Mouse (Mus musculus) myocyte (in vitro differentiated cells): ENCODE measurements around the gene Adam22. TPM values are rescaled to one million over a fixed set of nuclear protein-coding genes. Genes with fewer than 3 reads are reported as not detected.

Experiments used
- H3K27me3 ChIP-seq: one replicate; pipeline ENCODE4 v1.6.1; 2011; ENCODE audit not compliant: control insufficient read depth, insufficient read depth, insufficient read length
- H3K36me3 ChIP-seq: one replicate; pipeline ENCODE4 v1.6.1; 2011; ENCODE audit not compliant: control insufficient read depth, insufficient read depth
- H3K4me2 ChIP-seq: one replicate; pipeline ENCODE4 v1.6.1; 2011; ENCODE audit warnings: low read depth, control low read depth
- H3K4me3 ChIP-seq: one replicate; pipeline ENCODE4 v1.5.1; 2011; ENCODE audit warnings: mild to moderate bottlenecking, control low read depth, moderate library complexity
- H3K79me2 ChIP-seq: one replicate; pipeline ENCODE4 v1.6.1; 2011; ENCODE audit not compliant: control insufficient read depth, insufficient read depth
- H3ac ChIP-seq: one replicate; pipeline ENCODE4 v1.6.1; 2011; ENCODE audit not compliant: control insufficient read depth, insufficient read length
- CEBPB ChIP-seq: IDR thresholded peaks from 2 replicates; pipeline ENCODE4 v1.6.1; 2011; ENCODE audit warnings: mild to moderate bottlenecking, moderate library complexity; ENCODE audit not compliant: poor library complexity, insufficient read depth, severe bottlenecking
- E2F4 ChIP-seq: IDR thresholded peaks from one replicate; pipeline ENCODE4 v1.6.1; 2011; ENCODE audit warnings: mild to moderate bottlenecking, control low read depth, moderate library complexity; ENCODE audit not compliant: insufficient read depth
- MAX ChIP-seq: IDR thresholded peaks from one replicate; pipeline ENCODE4 v1.6.1; 2011; ENCODE audit warnings: low read depth, mild to moderate bottlenecking, control low read depth
- MYOD1 ChIP-seq, 3 experiments: IDR thresholded peaks; one replicate each; pipeline ENCODE4 v1.6.1; 2011; ENCODE audit warnings: control low read depth in 2 of 3, low read depth in 2 of 3, mild to moderate bottlenecking in 2 of 3, moderate library complexity in 1 of 3; ENCODE audit not compliant: insufficient read length in 2 of 3, control insufficient read depth in 1 of 3
- MYOG ChIP-seq, 3 experiments: IDR thresholded peaks; one replicate each; pipeline ENCODE4 v1.6.1; 2011; ENCODE audit warnings: control low read depth in 2 of 3, low read depth in 2 of 3, mild to moderate bottlenecking in 2 of 3; ENCODE audit not compliant: insufficient read length in 2 of 3, control insufficient read depth in 1 of 3, insufficient read depth in 1 of 3
- POLR2A ChIP-seq: IDR thresholded peaks from one replicate; pipeline ENCODE4 v1.6.1; 2011; ENCODE audit warnings: low read depth, mild to moderate bottlenecking, control low read depth, moderate library complexity; ENCODE audit not compliant: insufficient read length
- POLR2AphosphoS2 ChIP-seq: IDR thresholded peaks from one replicate; pipeline ENCODE4 v1.6.1; 2011; ENCODE audit warnings: low read depth, control low read depth; ENCODE audit not compliant: insufficient read length
- REST ChIP-seq: IDR thresholded peaks from one replicate; pipeline ENCODE4 v1.6.1; 2011; ENCODE audit warnings: mild to moderate bottlenecking, control low read depth, moderate library complexity; ENCODE audit not compliant: insufficient read depth, insufficient read length
- SRF ChIP-seq: IDR thresholded peaks from one replicate; pipeline ENCODE4 v1.6.1; 2011; ENCODE audit warnings: low read depth; ENCODE audit not compliant: control insufficient read depth, insufficient read length
- TCF12 ChIP-seq: IDR thresholded peaks from one replicate; pipeline ENCODE4 v1.6.1; 2011; ENCODE audit warnings: mild to moderate bottlenecking, control low read depth; ENCODE audit not compliant: poor library complexity, insufficient read depth, severe bottlenecking
- TCF3 ChIP-seq: IDR thresholded peaks from one replicate; pipeline ENCODE4 v1.6.1; 2011; ENCODE audit warnings: low read depth, control low read depth; ENCODE audit not compliant: insufficient read length
- USF1 ChIP-seq: IDR thresholded peaks from one replicate; pipeline ENCODE4 v1.6.1; 2011; ENCODE audit warnings: low read depth, mild to moderate bottlenecking, control low read depth, moderate library complexity
- polyA plus RNA-seq: library from polyadenylated mRNA; unstranded; fragments of >200 nt; fragmentation: generic; extraction: Trizol; gene quantifications from one replicate; pipeline ENCODE4 v1.2.1, GENCODE M21; 2012; ENCODE audit warnings: missing spikeins

The Adam22 gene
- polyA plus RNA-seq, 1 experiment: 0.10 TPM

DNA sequence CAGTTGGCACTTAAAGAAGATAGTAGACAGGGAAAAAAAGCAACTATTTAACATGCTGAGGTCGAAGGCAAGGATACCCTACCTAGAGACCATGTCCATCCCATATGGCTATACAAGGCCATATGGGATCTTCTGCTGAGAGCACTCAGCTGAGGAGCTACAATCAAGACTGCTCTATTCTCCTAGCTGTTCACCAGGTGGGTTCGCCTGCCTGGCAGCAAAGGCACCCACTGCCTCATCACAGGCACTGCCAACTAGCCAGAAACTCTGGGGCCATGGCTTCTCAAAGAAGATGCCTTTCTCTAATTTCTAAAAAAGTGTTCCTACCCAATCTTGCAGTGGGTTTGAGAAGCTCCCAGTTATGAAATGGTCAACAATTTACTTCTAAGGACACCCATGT lies 238.2 kb downstream of the Adam22 start:
- no peak overlapping the region for H3K4me2 ChIP-seq

DNA sequence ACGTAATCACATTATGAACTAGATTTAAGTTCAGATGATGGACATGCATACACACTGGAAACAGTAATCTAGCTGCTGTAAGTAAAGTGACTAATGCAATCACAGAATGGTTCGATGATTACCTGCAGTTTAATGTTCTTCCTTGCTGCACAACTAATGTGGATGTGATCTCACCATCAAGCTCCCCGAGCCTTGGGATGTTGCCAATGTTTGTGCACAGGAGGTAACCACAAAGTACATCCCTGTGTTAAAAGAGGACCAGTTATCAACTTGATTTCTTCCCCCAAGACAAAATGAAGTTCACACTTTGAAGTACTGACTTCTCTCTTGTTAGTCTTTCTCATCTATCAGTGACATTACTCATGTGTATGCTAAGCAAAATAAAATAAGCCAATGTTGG lies 247.0 kb downstream of the Adam22 start:
- H3K79me2 ChIP-seq: no peaks in the 10 kb centered on the region

More for the DNA sequence above, 238.2 kb downstream of the Adam22 start:
- Histone ChIP-seq H3K79me2 (no peaks in the 10 kb centered on the region), H3K36me3 (no peaks in the 10 kb centered on the region), H3K4me3 (no peak overlapping the region), H3K27me3 (no peaks in the 10 kb centered on the region), H3ac (no peak overlapping the region)
- no peak for TF ChIP-seq POLR2AphosphoS2
- no peak for TF ChIP-seq REST
- no peak for TF ChIP-seq SRF
- TF ChIP-seq CEBPB: no peak
- TF ChIP-seq TCF12: no peak
- TF ChIP-seq MYOD1 (IDR thresholded peaks at IDR 0.05; ENCODE audit: control insufficient read depth in 1 of 3, insufficient read length in 2 of 3, low read depth in 2 of 3): no peak
- TF ChIP-seq MAX: no peak
- no peak for TF ChIP-seq MYOG (IDR thresholded peaks at IDR 0.05; ENCODE audit: control insufficient read depth in 1 of 3, insufficient read depth in 1 of 3, insufficient read length in 2 of 3, low read depth in 2 of 3)
- no peak for TF ChIP-seq TCF3
- TF ChIP-seq USF1: no peak
- no peak for TF ChIP-seq E2F4
- no peak for TF ChIP-seq POLR2A

DNA sequence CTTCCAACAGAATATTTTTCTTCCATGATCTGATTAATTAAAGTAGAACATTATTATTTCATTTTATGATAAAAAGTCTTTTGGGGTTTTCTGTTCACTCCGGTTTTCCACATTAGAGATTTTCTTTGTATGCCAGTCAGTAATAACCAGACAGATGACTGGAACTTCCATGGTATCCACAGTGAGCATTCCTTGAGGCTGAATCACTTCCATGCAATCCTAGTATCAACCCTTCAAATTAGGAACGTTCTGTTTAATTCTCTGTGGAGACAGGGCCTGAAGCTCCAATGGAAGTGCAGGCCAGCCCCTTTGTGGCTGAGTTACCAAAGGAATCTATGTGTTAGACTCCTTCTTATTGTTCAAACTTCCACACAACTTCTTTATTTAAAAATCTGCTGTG lies 247.9 kb downstream of the Adam22 start:
- no peak overlapping the region for H3K4me2 ChIP-seq
- TF ChIP-seq USF1 (no peak), SRF (no peak), MYOD1 (IDR thresholded peaks at IDR 0.05; ENCODE audit: control insufficient read depth in 1 of 3, insufficient read length in 2 of 3, low read depth in 2 of 3) (no peak), TCF3 (no peak), CEBPB (no peak), POLR2A (no peak), MYOG (IDR thresholded peaks at IDR 0.05; ENCODE audit: control insufficient read depth in 1 of 3, insufficient read depth in 1 of 3, insufficient read length in 2 of 3, low read depth in 2 of 3) (no peak), REST (no peak), TCF12 (no peak), MAX (no peak), POLR2AphosphoS2 (no peak), E2F4 (no peak)
- no peaks in the 10 kb centered on the region for H3K27me3 ChIP-seq
- no peaks in the 10 kb centered on the region for H3K79me2 ChIP-seq
- H3K4me3 ChIP-seq: no peak overlapping the region
- no peaks in the 10 kb centered on the region for H3K36me3 ChIP-seq
- no peak overlapping the region for H3ac ChIP-seq

More for the DNA sequence above, 247.0 kb downstream of the Adam22 start:
- H3ac ChIP-seq: no peak overlapping the region
- no peak overlapping the region for H3K4me3 ChIP-seq
- no peaks in the 10 kb centered on the region for H3K36me3 ChIP-seq
- TF ChIP-seq REST (no peak), E2F4 (no peak), USF1 (no peak), CEBPB (no peak), SRF (no peak)
- no peak overlapping the region for H3K4me2 ChIP-seq
- H3K27me3 ChIP-seq: no peaks in the 10 kb centered on the region

DNA sequence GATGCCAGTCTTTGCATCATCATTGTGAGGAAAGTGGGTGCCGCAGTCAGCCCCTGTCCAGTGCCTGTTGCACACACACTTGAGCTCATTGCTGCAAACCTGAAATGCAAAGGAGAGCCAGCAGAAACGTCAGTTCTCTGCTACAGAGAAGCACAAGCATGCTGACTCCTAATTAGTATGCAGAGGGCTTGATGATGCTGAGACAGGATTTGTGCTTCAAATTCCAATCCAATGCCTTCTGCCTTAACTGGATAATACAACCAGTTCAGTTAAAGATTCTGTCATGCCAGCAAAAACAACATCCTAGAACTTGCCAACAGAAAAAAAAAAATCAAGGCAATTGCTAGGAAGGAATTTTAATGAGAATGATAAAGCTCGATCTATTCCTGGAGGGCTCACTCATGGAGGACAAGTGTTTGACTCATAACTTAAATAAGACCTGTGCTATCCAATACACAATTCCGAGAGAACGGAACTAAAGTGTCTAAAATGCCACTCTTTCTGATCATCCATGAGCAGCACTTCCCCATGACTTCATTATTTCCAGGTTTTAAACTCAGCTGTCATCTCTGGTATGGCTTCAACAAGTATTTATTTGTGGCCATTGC lies 251.3 kb downstream of the Adam22 start:
- TF ChIP-seq MYOG (IDR thresholded peaks at IDR 0.05; ENCODE audit: control insufficient read depth in 1 of 3, insufficient read depth in 1 of 3, insufficient read length in 2 of 3, low read depth in 2 of 3) (no peak), SRF (no peak), CEBPB (no peak), REST (no peak), MAX (no peak), TCF3 (no peak), MYOD1 (IDR thresholded peaks at IDR 0.05; ENCODE audit: control insufficient read depth in 1 of 3, insufficient read length in 2 of 3, low read depth in 2 of 3) (no peak), USF1 (no peak), POLR2AphosphoS2 (no peak), E2F4 (no peak), POLR2A (no peak), TCF12 (no peak)
- no peak overlapping the region for H3ac ChIP-seq
- no peaks in the 10 kb centered on the region for H3K79me2 ChIP-seq
- H3K4me3 ChIP-seq: no peak overlapping the region
- no peak overlapping the region for H3K4me2 ChIP-seq
- no peaks in the 10 kb centered on the region for H3K27me3 ChIP-seq
- H3K36me3 ChIP-seq: no peaks in the 10 kb centered on the region

GRCm38 (mm10) chr5:8112246-8112645 lies 255.7 kb downstream of the Adam22 start:
- Histone ChIP-seq H3K4me2 (no peak overlapping the region), H3ac (no peak overlapping the region), H3K27me3 (no peaks in the 10 kb centered on the region), H3K79me2 (no peaks in the 10 kb centered on the region), H3K4me3 (no peak overlapping the region), H3K36me3 (no peaks in the 10 kb centered on the region)
- no peak for TF ChIP-seq POLR2AphosphoS2
